Mouse (Mus musculus): Measurements from ENCODE around the gene Ssh2. TPM values are rescaled to one million over a fixed set of nuclear protein-coding genes. Genes with fewer than 3 reads are reported as not detected.

Ssh2 gene
- polyA plus RNA-seq (2014; fragmentation: Illumina TruSeq; extraction: RNeasy Lipid Tissue Mini Kit (QIAGEN cat#74804); ENCODE audit: low read depth, low replicate concordance): 23.0 TPM

DNA sequence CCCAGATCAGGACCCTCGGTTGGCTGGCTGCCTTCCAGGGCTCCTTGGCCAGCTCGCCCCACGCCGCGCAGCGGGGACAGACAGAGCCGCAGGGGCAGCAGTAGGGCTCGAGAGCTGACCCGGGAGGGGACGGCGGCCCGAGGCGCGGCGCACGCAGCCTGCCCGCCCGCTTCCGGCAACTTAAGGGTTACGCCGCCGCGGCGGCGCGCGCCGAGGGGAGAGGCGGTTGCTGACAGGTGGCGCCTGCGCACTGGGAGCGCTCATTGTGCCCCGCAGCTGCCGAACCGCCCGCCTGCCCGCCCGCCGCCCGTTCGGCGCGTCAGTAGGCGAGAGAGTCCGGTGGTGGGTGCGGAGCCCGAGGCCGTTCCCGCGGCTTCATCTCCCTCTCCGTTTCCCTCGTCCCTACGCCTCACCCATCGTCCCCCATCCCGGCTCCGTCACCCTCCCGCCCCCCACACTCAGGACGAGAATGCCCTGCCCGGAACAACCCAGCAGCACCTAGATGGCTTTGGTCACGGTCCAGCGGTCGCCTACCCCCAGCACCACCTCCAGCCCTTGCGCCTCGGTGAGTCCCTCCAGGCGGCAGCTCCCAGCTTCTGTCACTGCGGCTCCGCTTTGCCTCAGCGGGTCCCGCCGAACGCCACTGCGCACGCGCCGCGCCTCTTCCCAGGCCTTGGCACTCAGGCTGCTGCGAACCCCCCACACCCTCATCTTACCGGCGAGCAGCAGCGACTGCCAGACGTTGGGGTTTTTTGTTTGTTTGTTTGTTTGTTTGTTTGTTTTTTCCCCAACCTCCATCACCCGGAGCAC, at the start of gene Ssh2:
Gene Ssh2, plus strand, starts transcription at position 337 of the 810 bp plus-strand sequence.

DNA sequence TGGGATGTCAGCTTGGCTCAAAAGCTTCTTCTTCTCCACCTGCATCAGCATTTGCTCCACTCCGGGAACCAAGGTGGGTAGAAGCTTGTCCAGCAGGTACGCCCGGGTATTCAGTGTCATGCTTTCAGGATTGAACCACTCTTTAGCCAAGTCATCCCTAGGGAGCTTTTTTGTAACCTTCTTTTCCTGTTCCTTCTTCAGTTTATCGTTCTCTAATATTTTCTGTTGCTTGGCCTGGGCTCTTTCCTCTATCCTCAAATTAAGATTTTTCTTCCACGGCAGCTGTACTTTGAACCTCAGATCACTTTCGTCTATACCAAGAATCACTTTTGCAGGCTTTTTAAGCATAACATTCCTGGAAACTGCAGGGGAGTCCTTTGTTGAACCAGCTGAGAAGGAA, 27.2 kb upstream of the Ssh2 start, which contains the start of gene Efcab5:
Gene Efcab5, minus strand, starts transcription at position 101 of the 400 bp plus-strand sequence.

DNA sequence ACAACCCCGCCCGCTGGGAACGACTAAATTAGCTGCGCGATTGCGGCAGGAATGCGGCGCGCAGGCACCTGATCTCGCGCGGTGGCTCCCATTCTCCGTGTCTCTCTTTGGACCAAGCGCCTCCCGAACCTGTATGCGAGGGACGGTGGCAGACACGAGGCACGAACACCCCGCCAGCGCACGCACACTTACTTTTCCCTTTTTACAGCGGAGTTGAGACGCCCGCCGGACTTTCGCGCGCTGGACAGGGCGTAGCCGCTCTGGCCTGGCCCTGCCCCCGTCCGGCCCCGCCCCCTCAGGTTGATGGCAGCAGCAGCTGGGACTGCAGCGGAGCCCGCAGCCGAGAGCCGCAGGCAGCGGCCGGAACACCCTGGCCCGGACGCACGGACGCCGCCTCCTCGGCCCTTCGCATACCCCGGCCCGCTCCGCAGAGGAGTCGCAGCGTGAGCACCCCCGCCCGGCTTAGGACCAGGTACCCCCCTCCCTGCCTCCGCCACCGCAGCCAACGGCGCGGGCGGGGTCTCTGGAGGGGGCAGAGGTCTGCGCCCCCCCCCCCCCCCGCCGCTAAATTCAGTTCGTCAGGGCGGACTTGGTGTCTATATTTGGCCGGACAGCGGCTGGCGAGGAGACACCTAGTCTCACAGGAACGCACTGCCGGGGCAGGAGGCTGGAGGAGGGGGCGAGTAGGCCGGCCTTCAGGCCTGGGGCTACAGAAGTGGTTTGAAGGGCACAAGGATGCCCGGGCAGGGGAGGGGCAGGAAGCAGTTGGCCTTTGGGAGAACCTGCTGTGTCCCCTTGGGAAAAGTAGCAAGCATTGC, 246.4 kb downstream of the Ssh2 start, which contains the start of gene Coro6:
Gene Coro6, plus strand, starts transcription at position 129 of the 818 bp plus-strand sequence.

DNA sequence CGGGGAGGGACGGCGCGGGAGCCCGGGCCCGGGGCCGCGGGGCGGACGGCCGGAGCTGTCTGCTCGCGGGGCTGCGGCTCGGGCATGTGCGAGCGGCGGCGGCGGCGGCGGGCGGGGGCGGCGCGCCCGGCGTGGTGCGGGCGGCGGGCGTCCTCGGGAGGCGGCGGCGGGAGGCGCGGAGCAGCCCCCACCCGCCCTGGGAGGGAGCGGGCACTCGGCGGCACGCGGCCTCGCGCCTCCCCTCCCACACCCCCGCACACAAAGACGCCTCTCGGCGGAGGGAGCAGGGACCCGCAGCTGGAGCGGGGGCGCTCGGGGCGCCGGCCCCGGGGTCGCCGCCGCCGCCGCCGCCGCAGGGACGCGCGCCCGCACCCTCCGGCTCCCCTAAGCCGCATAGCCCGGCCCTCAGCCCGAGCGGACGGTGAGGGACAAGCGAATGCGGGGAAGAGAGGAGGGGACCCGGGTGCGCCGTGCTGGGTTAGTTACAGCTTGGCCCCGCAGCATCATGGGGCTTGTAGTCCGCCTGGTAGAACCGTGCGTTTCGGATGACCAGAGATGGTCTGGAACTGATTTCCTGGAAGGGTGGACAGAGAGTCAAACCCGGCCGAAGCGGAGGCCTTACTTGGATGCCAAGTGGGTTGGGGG, 273.6 kb downstream of the Ssh2 start, which contains the start of gene Ankrd13b:
Gene Ankrd13b, minus strand, starts transcription at position 88 of the 645 bp plus-strand sequence.

DNA sequence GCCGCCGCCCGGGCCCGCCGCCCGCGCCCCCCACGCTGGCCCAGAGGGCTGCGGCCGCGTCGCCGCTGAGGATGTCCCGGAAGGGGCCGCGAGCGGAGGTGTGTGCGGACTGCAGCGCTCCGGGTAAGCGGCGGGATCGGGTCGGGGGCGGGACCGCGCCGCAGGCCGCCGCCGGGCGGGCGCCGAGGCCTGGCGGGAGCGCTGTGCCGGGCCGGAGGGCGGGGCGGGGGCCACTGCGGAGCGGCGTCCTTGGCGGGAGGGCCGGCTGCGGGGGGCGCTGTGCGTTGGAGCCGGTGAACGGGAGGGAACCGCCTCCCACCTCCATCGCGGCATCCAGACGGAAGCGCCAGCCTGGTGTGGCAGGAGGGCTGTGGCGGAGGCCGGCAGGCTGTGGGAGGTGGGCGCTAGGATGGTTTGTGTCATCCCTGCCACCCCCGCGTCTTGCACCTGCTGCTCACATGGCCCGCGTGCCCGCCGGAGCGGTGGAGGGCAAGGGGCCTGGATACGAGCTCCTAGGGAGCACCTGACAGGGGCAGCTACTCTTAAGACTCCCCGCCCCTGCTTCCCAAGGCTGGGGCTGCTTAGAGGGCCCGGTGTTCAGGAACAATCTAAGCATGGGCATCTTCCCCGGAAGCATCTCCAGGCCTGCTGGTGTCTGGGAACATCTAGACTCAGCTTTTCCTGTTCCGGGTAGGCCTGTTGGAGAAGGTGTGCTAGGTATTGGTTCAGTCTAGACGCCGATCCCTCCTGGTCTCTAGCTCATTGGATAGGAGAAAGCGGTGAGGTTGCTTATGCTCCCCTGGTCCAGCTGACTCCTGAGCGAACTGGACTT, 277.6 kb downstream of the Ssh2 start, which contains the start of gene Git1:
Gene Git1, plus strand, starts transcription at position 51 of the 832 bp plus-strand sequence.

Other genes with a start within 250 kb of the Ssh2 start
- gene Slc6a4, start 217.7 kb upstream of the Ssh2 start, polyA plus RNA-seq (2014; fragmentation: Illumina TruSeq; extraction: RNeasy Lipid Tissue Mini Kit (QIAGEN cat#74804); ENCODE audit: low read depth, low replicate concordance): 13.2 TPM
- gene Nsrp1, start 137.9 kb upstream of the Ssh2 start, polyA plus RNA-seq (2014; fragmentation: Illumina TruSeq; extraction: RNeasy Lipid Tissue Mini Kit (QIAGEN cat#74804); ENCODE audit: low read depth, low replicate concordance): 39.1 TPM
- 2.8 TPM for gene Efcab5, start 27.3 kb upstream of the Ssh2 start, polyA plus RNA-seq (2014; fragmentation: Illumina TruSeq; extraction: RNeasy Lipid Tissue Mini Kit (QIAGEN cat#74804); ENCODE audit: low read depth, low replicate concordance)
- 0.25 TPM for gene Coro6, start 246.1 kb downstream of the Ssh2 start, polyA plus RNA-seq (2014; fragmentation: Illumina TruSeq; extraction: RNeasy Lipid Tissue Mini Kit (QIAGEN cat#74804); ENCODE audit: low read depth, low replicate concordance)